1 mouse cellular context compared by ENCODE assay signal in genomic region chr5:145166536-145167305, GRCm38 (mm10).
TF ChIP-seq lines count a peak whose summit lies in the region.

Gene Ptcd1, minus strand, starts transcription at chr5:145167108.
Gene Cpsf4, plus strand, starts transcription at chr5:145167213.

TF ChIP-seq in MEL, 35 proteins besides CTCF, POLR2A, EP300 and RAD21 (continued from another document):
- peak; percentile 13; the same call in 1 of the 2 replicates for TF ChIP-seq MAX (IDR thresholded peaks at IDR 0.05; ENCODE audit: low read length)
- TF ChIP-seq GABPA (IDR thresholded peaks at IDR 0.05; ENCODE audit: low read depth, low read length): no peak
- no peak for TF ChIP-seq CHD1 (IDR thresholded peaks at IDR 0.05; ENCODE audit: low read depth, low read length)
- TF ChIP-seq UBTF (IDR thresholded peaks at IDR 0.05; ENCODE audit: borderline replicate concordance, insufficient read depth, low read depth, low read length): no peak; the same call in 1 of the 2 replicates
- TF ChIP-seq ZNF384 (IDR thresholded peaks at IDR 0.05; ENCODE audit: low read depth, low read length): peak; percentile 70
- peak; percentile 99 for TF ChIP-seq SIN3A (IDR thresholded peaks at IDR 0.05; ENCODE audit: low read length)
- no peak for TF ChIP-seq MAFK (IDR thresholded peaks at IDR 0.05; ENCODE audit: borderline replicate concordance, low read depth, low read length)
- TF ChIP-seq E2F4 (IDR thresholded peaks at IDR 0.05; ENCODE audit: borderline replicate concordance, low read depth, low read length): no peak
- no peak for TF ChIP-seq BHLHE40 (IDR thresholded peaks at IDR 0.05; ENCODE audit: borderline replicate concordance, low read depth, low read length)
- TF ChIP-seq JUND (IDR thresholded peaks at IDR 0.05; ENCODE audit: low read depth, low read length): no peak
